ENCODE assay signal across 11 mouse cellular contexts in the genomic region with DNA sequence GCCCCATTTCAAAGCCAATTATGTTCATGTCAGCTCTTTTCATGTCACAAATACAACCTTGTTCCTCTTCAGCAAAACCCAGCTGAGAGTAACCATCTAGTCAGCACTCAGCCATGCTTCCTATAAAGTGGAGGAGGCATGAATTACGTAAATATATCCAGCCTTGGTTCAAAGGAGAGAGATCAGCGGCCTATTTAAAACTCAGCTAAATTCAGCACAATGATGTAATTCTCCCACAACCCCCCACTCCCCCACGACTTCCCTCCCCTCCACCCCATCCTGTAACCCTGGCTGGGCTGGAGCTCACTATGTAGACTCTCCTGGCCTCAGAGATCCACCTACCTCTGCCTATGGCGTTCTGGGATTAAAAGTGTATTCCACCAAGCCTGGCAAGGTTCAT. TPM values are rescaled to one million over a fixed set of nuclear protein-coding genes. Genes with fewer than 3 reads are reported as not detected.
DNase-seq lines count a peak whose midpoint lies in the region; ATAC-seq and TF ChIP-seq lines count a peak whose summit lies in the region.
"Had no signal": no experiment of that assay in that cellular context is flagged by ENCODE, and none has a peak within 500 bp of the region (broad histone marks: within the 10 kb centered on the region; RNA-seq: fewer than 3 reads in every experiment).

No protein-coding gene starts in this region.

- ATAC-seq in forebrain, embryonic 14.5 days, result no peak
- no peak; the same call in 1 of the 2 replicates for ATAC-seq in limb, embryonic 14.5 days (ENCODE audit: low FRiP score, low read depth)
- peak; percentile 86 for ATAC-seq in heart, embryonic 15.5 days (replicated peaks; ENCODE audit: insufficient number of reproducible peaks, insufficient read depth, low FRiP score, low read depth)
- peak; percentile 74 for ATAC-seq in stomach, embryonic 16.5 days (ENCODE audit: insufficient read depth, low FRiP score)

- TF ChIP-seq POLR2A in limb, embryonic 14.5 days (IDR thresholded peaks at IDR 0.05; ENCODE audit: borderline replicate concordance, extremely low read depth, insufficient read depth, insufficient read length), result no peak

- peaks cover 51% of the 10 kb centered on the region for H3K36me3 ChIP-seq in forebrain, embryonic 14.5 days (ENCODE audit: control insufficient read depth, insufficient read depth, low read length)
- H3K36me3 ChIP-seq in forebrain, embryonic 10.5 days (replicated peaks), result peaks cover 83% of the 10 kb centered on the region
- H3K36me3 ChIP-seq in limb, embryonic 14.5 days (ENCODE audit: control insufficient read depth, insufficient read depth, low read length), result peaks cover 7% of the 10 kb centered on the region; the same call in 1 of the 2 replicates
- peaks cover 10% of the 10 kb centered on the region; the same call in 1 of the 2 replicates for H3K36me3 ChIP-seq in limb, embryonic 10.5 days
- peaks cover 8% of the 10 kb centered on the region; the same call in 1 of the 2 replicates for H3K36me3 ChIP-seq in heart, embryonic 15.5 days
- H3K36me3 ChIP-seq in stomach, embryonic 16.5 days (ENCODE audit: control insufficient read depth, insufficient read depth, low read length), result 0 out of 2 replicates have a peak, but pooled peaks cover 5% of the 10 kb centered on the region

- peak; percentile 19 for DNase-seq in forebrain, embryonic 14.5 days (ENCODE audit: low spot score)
- DNase-seq in forebrain, embryonic 10.5 days (ENCODE audit: extremely low spot score, low spot score), result no peak
- DNase-seq in limb, embryonic 14.5 days (ENCODE audit: low spot score), result no peak
- DNase-seq in limb, embryonic 10.5 days (ENCODE audit: low spot score), result no peak
- DNase-seq in embryo, embryonic 9.5 days (ENCODE audit: extremely low spot score), result no peak
- DNase-seq in cerebellum, adult 9-10 months, result no peak
- DNase-seq: kidney, adult 11 months; layer of hippocampus, adult 9-11 months had no signal

- H3K9ac ChIP-seq in forebrain, embryonic 14.5 days (ENCODE audit: low read length), result no peak overlapping the region
- H3K9ac ChIP-seq in limb, embryonic 14.5 days (ENCODE audit: low read depth, low read length, severe bottlenecking), result peak overlapping the region; percentile 12; the same call in 1 of the 2 replicates
- no peak overlapping the region for H3K9ac ChIP-seq in heart, embryonic 15.5 days
- H3K9ac ChIP-seq in stomach, embryonic 16.5 days (ENCODE audit: low read length), result no peak overlapping the region
- H3K9ac ChIP-seq: limb, embryonic 13.5 days had no signal

- no peak overlapping the region for H3K4me3 ChIP-seq in forebrain, embryonic 14.5 days (ENCODE audit: low read depth, low read length)
- no peak overlapping the region for H3K4me3 ChIP-seq in forebrain, embryonic 10.5 days
- H3K4me3 ChIP-seq in limb, embryonic 14.5 days (replicated peaks; ENCODE audit: low read length), result no peak overlapping the region
- H3K4me3 ChIP-seq in limb, embryonic 10.5 days, result no peak overlapping the region
- no peak overlapping the region for H3K4me3 ChIP-seq in heart, embryonic 15.5 days
- no peak overlapping the region for H3K4me3 ChIP-seq in stomach, embryonic 16.5 days (replicated peaks; ENCODE audit: low read length)
- H3K4me3 ChIP-seq: limb, embryonic 13.5 days had no signal

- no peak overlapping the region for H3K4me2 ChIP-seq in forebrain, embryonic 14.5 days (ENCODE audit: low read length)
- no peak overlapping the region for H3K4me2 ChIP-seq in limb, embryonic 14.5 days (replicated peaks; ENCODE audit: low read depth, low read length, severe bottlenecking)
- H3K4me2 ChIP-seq in heart, embryonic 15.5 days, result peak overlapping the region; percentile 5
- H3K4me2 ChIP-seq in stomach, embryonic 16.5 days (ENCODE audit: low read depth, low read length), result no peak overlapping the region
- H3K4me2 ChIP-seq: limb, embryonic 13.5 days had no signal

- 40% methylated on average over 4 of the region's 4 CpGs for WGBS in forebrain, embryonic 14.5 days
- WGBS in forebrain, embryonic 10.5 days, result 83% methylated on average over 4 of the region's 4 CpGs
- 48% methylated on average over 4 of the region's 4 CpGs for WGBS in limb, embryonic 14.5 days
- WGBS in limb, embryonic 10.5 days, result 77% methylated on average over 4 of the region's 4 CpGs
- WGBS in heart, embryonic 15.5 days, result 16% methylated on average over 4 of the region's 4 CpGs
- 34% methylated on average over 4 of the region's 4 CpGs for WGBS in stomach, embryonic 16.5 days

- H3K27me3 ChIP-seq in forebrain, embryonic 14.5 days (replicated peaks; ENCODE audit: control insufficient read depth, insufficient read depth, low read length), result no peaks in the 10 kb centered on the region
- no peaks in the 10 kb centered on the region for H3K27me3 ChIP-seq in forebrain, embryonic 10.5 days (ENCODE audit: poor library complexity, severe bottlenecking)
- H3K27me3 ChIP-seq in limb, embryonic 14.5 days (ENCODE audit: control insufficient read depth, insufficient read depth, low read length), result no peaks in the 10 kb centered on the region
- no peaks in the 10 kb centered on the region for H3K27me3 ChIP-seq in limb, embryonic 10.5 days (ENCODE audit: low read depth, poor library complexity, severe bottlenecking)
- no peaks in the 10 kb centered on the region for H3K27me3 ChIP-seq in heart, embryonic 15.5 days
- no peaks in the 10 kb centered on the region for H3K27me3 ChIP-seq in stomach, embryonic 16.5 days (ENCODE audit: control insufficient read depth, insufficient read depth, low read length)
- H3K27me3 ChIP-seq: limb, embryonic 13.5 days had no signal

- peaks cover 9% of the 10 kb centered on the region; the same call in 1 of the 2 replicates for H3K4me1 ChIP-seq in forebrain, embryonic 14.5 days (ENCODE audit: control insufficient read depth, insufficient read depth, low read length)
- 0 out of 2 replicates have a peak, but pooled peaks cover 3% of the 10 kb centered on the region for H3K4me1 ChIP-seq in forebrain, embryonic 10.5 days
- H3K4me1 ChIP-seq in limb, embryonic 14.5 days (ENCODE audit: control insufficient read depth, insufficient read depth, low read length), result no peaks in the 10 kb centered on the region; the same call in 1 of the 2 replicates
- H3K4me1 ChIP-seq in limb, embryonic 10.5 days, result peaks cover 3% of the 10 kb centered on the region; the same call in 1 of the 2 replicates
- H3K4me1 ChIP-seq in heart, embryonic 15.5 days (replicated peaks), result peaks cover 53% of the 10 kb centered on the region
- peaks cover 3% of the 10 kb centered on the region; the same call in 1 of the 2 replicates for H3K4me1 ChIP-seq in stomach, embryonic 16.5 days (ENCODE audit: control insufficient read depth, insufficient read depth, low read length)

- H3K27ac ChIP-seq in forebrain, embryonic 14.5 days (ENCODE audit: low read depth, low read length), result no peak overlapping the region
- no peak overlapping the region for H3K27ac ChIP-seq in forebrain, embryonic 10.5 days
- H3K27ac ChIP-seq in limb, embryonic 14.5 days (replicated peaks; ENCODE audit: low read depth, low read length), result no peak overlapping the region
- H3K27ac ChIP-seq in limb, embryonic 10.5 days, result no peak overlapping the region
- peak overlapping the region; percentile 85 for H3K27ac ChIP-seq in heart, embryonic 15.5 days
- H3K27ac ChIP-seq in stomach, embryonic 16.5 days (ENCODE audit: low read length), result 0 out of 2 replicates have a peak overlapping the region, but pooled peaks have one; percentile 0
- H3K27ac ChIP-seq: limb, embryonic 13.5 days had no signal

- H3K9me3 ChIP-seq in forebrain, embryonic 14.5 days (replicated peaks; ENCODE audit: control insufficient read depth, low read length), result no peaks in the 10 kb centered on the region
- H3K9me3 ChIP-seq in forebrain, embryonic 10.5 days, result no peaks in the 10 kb centered on the region
- no peaks in the 10 kb centered on the region for H3K9me3 ChIP-seq in limb, embryonic 14.5 days (ENCODE audit: control insufficient read depth, low read length)
- no peaks in the 10 kb centered on the region for H3K9me3 ChIP-seq in limb, embryonic 10.5 days (replicated peaks)
- no peaks in the 10 kb centered on the region for H3K9me3 ChIP-seq in heart, embryonic 15.5 days (replicated peaks)
- no peaks in the 10 kb centered on the region for H3K9me3 ChIP-seq in stomach, embryonic 16.5 days (replicated peaks; ENCODE audit: control insufficient read depth, low read length)
- H3K9me3 ChIP-seq: limb, embryonic 13.5 days had no signal

RNA-seq across cellular contexts. Expression of a gene that starts 32.0 kb away (rescaled TPM):
- polyA plus RNA-seq in forebrain, embryonic 14.5 days (2014; fragmentation: Nextera tagmentation; extraction: Ambion mirVana), result 4.2 and 4.5 TPM in 2 replicates
- 0.57 and 1.0 TPM in 2 replicates for polyA plus RNA-seq in forebrain, embryonic 10.5 days (2016; fragmentation: Nextera tagmentation; extraction: Ambion mirVana)
- polyA plus RNA-seq in limb, embryonic 14.5 days (2012; rRNA removed), result 0.24 and 0.31 TPM in 2 replicates
- 0.30 TPM in 1 of 2 replicates, not detected in the other for polyA plus RNA-seq in limb, embryonic 14.5 days (2014; fragmentation: Nextera tagmentation; extraction: Ambion mirVana)
- 0.41 TPM in 1 of 2 replicates, not detected in the other for polyA plus RNA-seq in limb, embryonic 10.5 days (2016; fragmentation: Nextera tagmentation; extraction: Ambion mirVana)
- 0.18 and 0.19 TPM in 2 replicates for polyA plus RNA-seq in heart, embryonic 15.5 days (2015; fragmentation: Nextera tagmentation; extraction: Ambion mirVana)
- 0.21 and 0.39 TPM in 2 replicates for polyA plus RNA-seq in stomach, embryonic 16.5 days (2015; fragmentation: Nextera tagmentation; extraction: Ambion mirVana)

RNA-seq across cellular contexts. Expression of a gene that starts 34.8 kb away (rescaled TPM):
- 62.6 TPM in 2 replicates for polyA plus RNA-seq in forebrain, embryonic 14.5 days (2014; fragmentation: Nextera tagmentation; extraction: Ambion mirVana)
- polyA plus RNA-seq in forebrain, embryonic 10.5 days (2016; fragmentation: Nextera tagmentation; extraction: Ambion mirVana), result 35.1 and 41.9 TPM in 2 replicates
- 24.8 and 26.7 TPM in 2 replicates for polyA plus RNA-seq in limb, embryonic 14.5 days (2012; rRNA removed)
- 29.7 and 31.8 TPM in 2 replicates for polyA plus RNA-seq in limb, embryonic 14.5 days (2014; fragmentation: Nextera tagmentation; extraction: Ambion mirVana)
- 34.0 and 34.4 TPM in 2 replicates for polyA plus RNA-seq in limb, embryonic 10.5 days (2016; fragmentation: Nextera tagmentation; extraction: Ambion mirVana)
- polyA plus RNA-seq in heart, embryonic 15.5 days (2015; fragmentation: Nextera tagmentation; extraction: Ambion mirVana), result 27.9 and 31.1 TPM in 2 replicates
- polyA plus RNA-seq in stomach, embryonic 16.5 days (2015; fragmentation: Nextera tagmentation; extraction: Ambion mirVana), result 32.1 and 36.4 TPM in 2 replicates

RNA-seq across cellular contexts. Expression of a gene that starts 35.6 kb away (rescaled TPM):
- polyA plus RNA-seq in forebrain, embryonic 14.5 days (2014; fragmentation: Nextera tagmentation; extraction: Ambion mirVana), result 108 and 113 TPM in 2 replicates
- 215 and 222 TPM in 2 replicates for polyA plus RNA-seq in forebrain, embryonic 10.5 days (2016; fragmentation: Nextera tagmentation; extraction: Ambion mirVana)
- polyA plus RNA-seq in limb, embryonic 14.5 days (2012; rRNA removed), result 83.4 and 116 TPM in 2 replicates
- 158 and 161 TPM in 2 replicates for polyA plus RNA-seq in limb, embryonic 14.5 days (2014; fragmentation: Nextera tagmentation; extraction: Ambion mirVana)
- 234 and 236 TPM in 2 replicates for polyA plus RNA-seq in limb, embryonic 10.5 days (2016; fragmentation: Nextera tagmentation; extraction: Ambion mirVana)
- polyA plus RNA-seq in heart, embryonic 15.5 days (2015; fragmentation: Nextera tagmentation; extraction: Ambion mirVana), result 82.7 and 84.2 TPM in 2 replicates
- 136 and 156 TPM in 2 replicates for polyA plus RNA-seq in stomach, embryonic 16.5 days (2015; fragmentation: Nextera tagmentation; extraction: Ambion mirVana)

RNA-seq across cellular contexts. Expression of a gene that starts 37.8 kb away (rescaled TPM):
- 55.1 and 56.9 TPM in 2 replicates for polyA plus RNA-seq in forebrain, embryonic 14.5 days (2014; fragmentation: Nextera tagmentation; extraction: Ambion mirVana)
- polyA plus RNA-seq in forebrain, embryonic 10.5 days (2016; fragmentation: Nextera tagmentation; extraction: Ambion mirVana), result 79.9 and 85.4 TPM in 2 replicates
- polyA plus RNA-seq in limb, embryonic 14.5 days (2012; rRNA removed), result 14.6 and 15.5 TPM in 2 replicates
- polyA plus RNA-seq in limb, embryonic 14.5 days (2014; fragmentation: Nextera tagmentation; extraction: Ambion mirVana), result 21.7 and 22.7 TPM in 2 replicates
- polyA plus RNA-seq in limb, embryonic 10.5 days (2016; fragmentation: Nextera tagmentation; extraction: Ambion mirVana), result 18.0 and 19.3 TPM in 2 replicates
- 30.4 and 31.3 TPM in 2 replicates for polyA plus RNA-seq in heart, embryonic 15.5 days (2015; fragmentation: Nextera tagmentation; extraction: Ambion mirVana)
- 46.8 and 56.9 TPM in 2 replicates for polyA plus RNA-seq in stomach, embryonic 16.5 days (2015; fragmentation: Nextera tagmentation; extraction: Ambion mirVana)

Comparison
In these comparisons a context has a peak if more than half of its experiments do, and no peak if none do; other contexts are left out.
1. ATAC-seq: peak in heart, embryonic 15.5 days (single experiment) and stomach, embryonic 16.5 days (single experiment); none in forebrain, embryonic 14.5 days (single experiment) and limb, embryonic 14.5 days (single experiment).
2. H3K27ac ChIP-seq: peak in heart, embryonic 15.5 days (single experiment) and stomach, embryonic 16.5 days (single experiment); none in forebrain, embryonic 14.5 days (single experiment), forebrain, embryonic 10.5 days (single experiment), limb, embryonic 14.5 days (single experiment) and limb, embryonic 10.5 days (single experiment).